Mouse (Mus musculus) C2C12 (cell line): ENCODE measurements around the gene D130052B06Rik. TPM values are rescaled to one million over a fixed set of nuclear protein-coding genes. Genes with fewer than 3 reads are reported as not detected.

Experiments used
- H3K27me3 ChIP-seq: one replicate; pipeline ENCODE4 v1.6.1; 2011; ENCODE audit not compliant: control insufficient read depth, insufficient read depth, insufficient read length
- H3K36me3 ChIP-seq: one replicate; pipeline ENCODE4 v1.6.1; 2011; ENCODE audit not compliant: control insufficient read depth, insufficient read depth
- H3K4me3 ChIP-seq: one replicate; pipeline ENCODE4 v1.5.1; 2011; ENCODE audit warnings: mild to moderate bottlenecking, control low read depth; ENCODE audit not compliant: poor library complexity, insufficient read depth, severe bottlenecking
- H3K79me2 ChIP-seq: one replicate; pipeline ENCODE4 v1.6.1; 2011; ENCODE audit not compliant: control insufficient read depth, insufficient read depth
- H3K79me3 ChIP-seq: one replicate; pipeline ENCODE4 v1.6.1; 2011; ENCODE audit warnings: low read depth, control low read depth
- H3ac ChIP-seq: one replicate; pipeline ENCODE3; 2011; ENCODE audit warnings: low read depth; ENCODE audit not compliant: control insufficient read depth, insufficient read length
- CEBPB ChIP-seq: IDR thresholded peaks from one replicate; pipeline ENCODE4 v1.6.1; 2011; ENCODE audit warnings: low read depth, mild to moderate bottlenecking, control low read depth, moderate library complexity
- CTCF ChIP-seq: IDR thresholded peaks from one replicate; pipeline ENCODE4 v1.5.1; 2011; ENCODE audit not compliant: control insufficient read depth, insufficient read depth, insufficient read length
- FOSL1 ChIP-seq: IDR thresholded peaks from one replicate; pipeline ENCODE4 v1.8.0; 2011; ENCODE audit warnings: mild to moderate bottlenecking, low read length; ENCODE audit not compliant: poor library complexity, insufficient read depth, severe bottlenecking
- MAX ChIP-seq: IDR thresholded peaks from one replicate; pipeline ENCODE4 v1.6.1; 2011; ENCODE audit warnings: mild to moderate bottlenecking, control low read depth
- MYOD1 ChIP-seq: IDR thresholded peaks from one replicate; pipeline ENCODE4 v1.6.1; 2011; ENCODE audit warnings: low read depth; ENCODE audit not compliant: control insufficient read depth, insufficient read length
- MYOG ChIP-seq: IDR thresholded peaks from one replicate; pipeline ENCODE4 v1.6.1; 2011; ENCODE audit not compliant: control insufficient read depth, insufficient read length; ENCODE audit errors: extremely low read depth
- USF1 ChIP-seq: IDR thresholded peaks from one replicate; pipeline ENCODE4 v1.6.1; 2011; ENCODE audit warnings: low read depth, mild to moderate bottlenecking, control low read depth, moderate library complexity
- polyA plus RNA-seq: library from polyadenylated mRNA; unstranded; fragments of >200 nt; fragmentation: generic; extraction: Trizol; gene quantifications from one replicate; pipeline ENCODE4 v1.2.1, GENCODE M21; 2012; ENCODE audit warnings: missing spikeins

D130052B06Rik gene
- polyA plus RNA-seq, 1 experiment: not detected

GRCm38 (mm10) chr11:33654485-33654884 is 55.4 kb downstream of the D130052B06Rik start:
- H3K79me3 ChIP-seq: no peaks in the 10 kb centered on the region
- H3K27me3 ChIP-seq: no peaks in the 10 kb centered on the region
- no peak overlapping the region for H3ac ChIP-seq

GRCm38 (mm10) chr11:33655221-33655620 is 56.1 kb downstream of the D130052B06Rik start:
- H3K27me3 ChIP-seq: no peaks in the 10 kb centered on the region
- no peak for TF ChIP-seq CEBPB
- no peak for TF ChIP-seq CTCF
- H3ac ChIP-seq: no peak overlapping the region
- H3K79me2 ChIP-seq: no peaks in the 10 kb centered on the region
- H3K79me3 ChIP-seq: no peaks in the 10 kb centered on the region
- H3K36me3 ChIP-seq: no peaks in the 10 kb centered on the region
- no peak overlapping the region for H3K4me3 ChIP-seq

More at GRCm38 (mm10) chr11:33654485-33654884, 55.4 kb downstream of the D130052B06Rik start:
- TF ChIP-seq MYOG (no peak), USF1 (no peak), MAX (no peak), CEBPB (no peak)
- H3K79me2 ChIP-seq: no peaks in the 10 kb centered on the region
- no peak overlapping the region for H3K4me3 ChIP-seq
- H3K36me3 ChIP-seq: no peaks in the 10 kb centered on the region

- Histone ChIP-seq H3K27me3 (no peaks in the 10 kb centered on the region), H3K4me3 (no peak overlapping the region), H3K79me2 (no peaks in the 10 kb centered on the region), H3ac (no peak overlapping the region), H3K79me3 (no peaks in the 10 kb centered on the region), H3K36me3 (no peaks in the 10 kb centered on the region)
- TF ChIP-seq FOSL1: no peak
- no peak for TF ChIP-seq MAX
- no peak for TF ChIP-seq CEBPB
- TF ChIP-seq USF1: no peak
- no peak for TF ChIP-seq MYOG
- TF ChIP-seq CTCF: no peak
- no peak for TF ChIP-seq MYOD1
Observed at GRCm38 (mm10) chr11:33655861-33656593, 56.9 kb downstream of the D130052B06Rik start.

GRCm38 (mm10) chr11:33660016-33660913 is 61.2 kb downstream of the D130052B06Rik start:
- H3K27me3 ChIP-seq: no peaks in the 10 kb centered on the region
- no peak for TF ChIP-seq CEBPB
- no peak for TF ChIP-seq MYOG
- peak; percentile 94 for TF ChIP-seq FOSL1
- peak; percentile 50 for TF ChIP-seq MYOD1
- no peaks in the 10 kb centered on the region for H3K36me3 ChIP-seq
- H3ac ChIP-seq: no peak overlapping the region
- H3K79me2 ChIP-seq: no peaks in the 10 kb centered on the region
- H3K4me3 ChIP-seq: no peak overlapping the region
- no peaks in the 10 kb centered on the region for H3K79me3 ChIP-seq

- Histone ChIP-seq H3ac (no peak overlapping the region), H3K27me3 (no peaks in the 10 kb centered on the region), H3K79me3 (no peaks in the 10 kb centered on the region), H3K4me3 (no peak overlapping the region), H3K79me2 (no peaks in the 10 kb centered on the region), H3K36me3 (no peaks in the 10 kb centered on the region)
- TF ChIP-seq MYOD1: no peak
- TF ChIP-seq USF1: no peak
- TF ChIP-seq CTCF: no peak
- no peak for TF ChIP-seq CEBPB
- no peak for TF ChIP-seq MAX
- no peak for TF ChIP-seq FOSL1
- TF ChIP-seq MYOG: no peak
Observed at GRCm38 (mm10) chr11:33663599-33663998, 64.5 kb downstream of the D130052B06Rik start.

GRCm38 (mm10) chr11:33668376-33668775 is 69.3 kb downstream of the D130052B06Rik start:
- Histone ChIP-seq H3K36me3 (no peaks in the 10 kb centered on the region), H3K79me2 (no peaks in the 10 kb centered on the region), H3K79me3 (no peaks in the 10 kb centered on the region), H3ac (no peak overlapping the region), H3K4me3 (no peak overlapping the region), H3K27me3 (no peaks in the 10 kb centered on the region)
- no peak for TF ChIP-seq FOSL1
- TF ChIP-seq CTCF: no peak
- TF ChIP-seq USF1: no peak
- no peak for TF ChIP-seq MYOD1
- no peak for TF ChIP-seq CEBPB
- TF ChIP-seq MAX: no peak
- no peak for TF ChIP-seq MYOG
